Mouse (Mus musculus) layer of hippocampus, adult 9-10 months (tissue): Measurements from ENCODE around the gene Slc36a1.

Experiments
- DNase-seq: peaks from one replicate; pipeline ENCODE4 v3.0.0; 2022; ENCODE audit warnings: low spot score

Slc36a1 gene

GRCm38 (mm10) chr11:55209032-55209431 is 4.9 kb downstream of the Slc36a1 start:
- no peak for DNase-seq

GRCm38 (mm10) chr11:55209626-55210353 is 5.6 kb downstream of the Slc36a1 start:
- DNase-seq = no peak

- no peak for DNase-seq
These were observed 9.4 kb downstream of the Slc36a1 start for GRCm38 (mm10) chr11:55213518-55213917.

GRCm38 (mm10) chr11:55214161-55214560 is 10.0 kb downstream of the Slc36a1 start:
- DNase-seq = no peak

- no peak for DNase-seq
These were observed 10.8 kb downstream of the Slc36a1 start for GRCm38 (mm10) chr11:55214978-55215377.

GRCm38 (mm10) chr11:55216061-55216460 is 11.9 kb downstream of the Slc36a1 start:
- no peak for DNase-seq

GRCm38 (mm10) chr11:55216830-55217229 is 12.7 kb downstream of the Slc36a1 start:
- no peak for DNase-seq

GRCm38 (mm10) chr11:55217418-55217817 is 13.3 kb downstream of the Slc36a1 start:
- DNase-seq = no peak

- no peak for DNase-seq
These were observed 13.7 kb downstream of the Slc36a1 start for GRCm38 (mm10) chr11:55217880-55218279.

- no peak for DNase-seq
These were observed 14.3 kb downstream of the Slc36a1 start for GRCm38 (mm10) chr11:55218473-55218872.

GRCm38 (mm10) chr11:55221306-55221705 is 17.2 kb downstream of the Slc36a1 start:
- DNase-seq = no peak

GRCm38 (mm10) chr11:55231034-55231433 is 26.9 kb downstream of the Slc36a1 start:
- DNase-seq = no peak

- no peak for DNase-seq
These were observed 30.1 kb downstream of the Slc36a1 start for GRCm38 (mm10) chr11:55234288-55234687.

GRCm38 (mm10) chr11:55234791-55235190 is 30.6 kb downstream of the Slc36a1 start:
- no peak for DNase-seq

GRCm38 (mm10) chr11:55236815-55237214 is 32.7 kb downstream of the Slc36a1 start:
- DNase-seq = no peak

GRCm38 (mm10) chr11:55239496-55239895 is 35.3 kb downstream of the Slc36a1 start:
- no peak for DNase-seq

GRCm38 (mm10) chr11:55240556-55240955 is 36.4 kb downstream of the Slc36a1 start:
- DNase-seq = peak; percentile 82

- peak; percentile 45 for DNase-seq
These were observed 46.4 kb downstream of the Slc36a1 start for GRCm38 (mm10) chr11:55250527-55250926.

GRCm38 (mm10) chr11:55253391-55253790 is 49.2 kb downstream of the Slc36a1 start:
- no peak for DNase-seq

GRCm38 (mm10) chr11:55261105-55261504 is 57.0 kb downstream of the Slc36a1 start:
- no peak for DNase-seq

- no peak for DNase-seq
These were observed 57.9 kb downstream of the Slc36a1 start for GRCm38 (mm10) chr11:55262000-55262399.

GRCm38 (mm10) chr11:55264318-55264717 is 60.2 kb downstream of the Slc36a1 start:
- no peak for DNase-seq

GRCm38 (mm10) chr11:55265647-55266046 is 61.5 kb downstream of the Slc36a1 start:
- DNase-seq = no peak

- DNase-seq = no peak
These were observed 64.4 kb downstream of the Slc36a1 start for GRCm38 (mm10) chr11:55268580-55268979.
